Mouse (Mus musculus): ENCODE data around the gene Vwf. TPM values are rescaled to one million over a fixed set of nuclear protein-coding genes. Genes with fewer than 3 reads are reported as not detected.

Vwf gene
- 10 to 100 TPM; 23.4 to 28.2 TPM for total RNA-seq (2021)

DNA sequence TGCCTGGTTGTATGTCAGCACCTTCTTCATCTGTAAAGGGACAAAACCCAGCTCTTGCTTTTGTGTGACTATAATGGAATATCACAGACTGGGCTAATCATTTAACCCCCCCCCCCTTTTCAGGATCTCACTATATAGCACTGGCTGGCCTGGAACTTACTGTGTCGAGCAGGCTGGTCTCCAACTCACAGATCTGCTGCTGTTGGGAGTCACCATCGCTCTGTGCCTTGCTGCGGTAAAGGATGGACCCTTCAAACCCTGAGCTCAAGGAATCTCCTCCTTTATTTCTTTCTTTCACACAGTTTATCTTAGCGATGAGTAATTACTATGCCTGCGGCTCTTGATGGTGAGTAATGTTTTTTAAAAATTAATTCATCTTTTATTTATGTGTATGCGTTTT is at the start of gene Vwf:
Gene Vwf (plus strand): TSS at position 301 of the 400 bp plus-strand sequence.
- DNase-seq (ENCODE audit: extremely low spot score in 1 of 2, low spot score in 2 of 2) = no peak
- intact Hi-C loops (cut with DNase I) = no loop called here

- intact Hi-C loops (cut with DNase I) = loop anchor here (5.0 kb wide), 1 partner anchor 99 kb away; no protein-coding TSS in a partner anchor
- DNase-seq (ENCODE audit: extremely low spot score in 1 of 2, low spot score in 2 of 2) = no peak
Observed at GRCm38 (mm10) chr6:125498062-125498461, 48.5 kb upstream of the Vwf start.

DNA sequence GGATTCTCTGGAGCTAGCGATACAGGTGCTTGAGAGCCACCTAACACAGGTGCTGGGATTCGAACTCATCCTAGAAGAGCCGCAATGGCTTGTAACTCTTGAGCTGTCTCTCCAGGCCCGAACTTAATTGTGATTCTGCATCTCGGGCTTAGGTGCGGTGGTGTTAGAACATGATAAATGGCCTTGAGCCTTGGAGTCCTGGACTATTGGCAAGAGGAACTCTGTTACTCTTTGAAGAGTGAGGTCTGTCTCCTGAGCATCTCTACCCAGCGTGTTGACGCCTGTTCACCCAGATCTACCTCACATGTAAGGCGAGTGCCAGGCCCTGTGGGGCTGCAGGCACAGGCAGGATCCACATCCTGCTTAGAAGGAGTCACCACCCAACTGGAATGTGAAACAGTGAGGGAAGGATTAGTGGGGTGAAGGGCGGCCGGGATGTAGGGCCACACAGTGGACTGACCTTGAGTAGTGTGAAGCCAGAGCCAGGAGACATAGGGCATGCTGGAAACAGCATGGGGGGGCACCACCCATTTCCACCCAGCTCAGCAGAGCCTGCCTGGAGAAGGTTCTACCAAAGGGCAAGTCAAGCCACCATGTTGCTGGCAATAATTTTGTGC is 43.3 kb upstream of the Vwf start:
- DNase-seq (ENCODE audit: extremely low spot score in 1 of 2, low spot score in 2 of 2) = no peak
- intact Hi-C loops (cut with DNase I) = no loop called here

- no peak for DNase-seq (ENCODE audit: extremely low spot score in 1 of 2, low spot score in 2 of 2)
- intact Hi-C loops (cut with DNase I) = no loop called here
Observed at GRCm38 (mm10) chr6:125504622-125505355, 41.8 kb upstream of the Vwf start.

DNA sequence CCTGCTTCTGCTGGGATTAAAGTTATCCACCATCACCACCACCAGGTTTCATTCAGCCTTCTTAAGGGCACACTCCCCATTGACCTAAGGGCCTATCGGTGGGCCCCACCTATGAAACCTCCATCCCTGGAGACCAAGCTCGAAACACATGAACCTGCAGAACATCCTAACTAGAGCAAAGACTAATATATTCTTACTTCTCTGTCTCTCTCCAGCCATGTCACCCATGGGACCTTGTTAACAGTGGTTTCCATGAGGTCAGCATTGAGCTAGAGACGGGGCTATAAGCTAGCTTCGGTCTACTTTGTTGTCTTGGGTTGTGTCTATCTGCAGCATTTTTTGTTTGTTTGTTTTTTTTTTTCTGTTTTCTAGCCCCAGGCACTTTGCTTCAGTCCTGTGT is 40.1 kb upstream of the Vwf start:
- no peak for DNase-seq (ENCODE audit: extremely low spot score in 1 of 2, low spot score in 2 of 2)
- intact Hi-C loops (cut with DNase I) = no loop called here

DNA sequence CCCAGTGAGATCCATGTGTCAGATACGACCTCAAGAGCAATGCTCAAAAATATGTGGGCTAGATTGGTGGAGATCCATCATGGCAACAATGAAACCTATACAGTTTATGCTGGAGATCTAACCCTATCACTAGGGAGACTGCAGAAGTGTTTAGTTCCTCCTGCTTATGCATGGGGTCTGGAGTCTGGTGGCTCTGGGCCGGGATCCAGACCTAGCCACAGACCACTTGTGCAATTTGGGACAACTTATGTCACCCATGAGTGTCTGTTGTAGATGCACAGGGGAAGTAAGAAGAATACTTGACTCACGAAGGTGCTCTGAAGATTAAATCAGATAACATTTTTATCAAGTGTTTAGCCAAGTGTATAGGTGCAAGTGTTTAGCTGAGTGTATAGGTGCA is 36.8 kb upstream of the Vwf start:
- intact Hi-C loops (cut with DNase I) = no loop called here
- DNase-seq (ENCODE audit: extremely low spot score in 1 of 2, low spot score in 2 of 2) = no peak

GRCm38 (mm10) chr6:125510645-125511044 is 35.9 kb upstream of the Vwf start:
- DNase-seq (ENCODE audit: extremely low spot score in 1 of 2, low spot score in 2 of 2) = no peak
- intact Hi-C loops (cut with DNase I) = no loop called here

DNA sequence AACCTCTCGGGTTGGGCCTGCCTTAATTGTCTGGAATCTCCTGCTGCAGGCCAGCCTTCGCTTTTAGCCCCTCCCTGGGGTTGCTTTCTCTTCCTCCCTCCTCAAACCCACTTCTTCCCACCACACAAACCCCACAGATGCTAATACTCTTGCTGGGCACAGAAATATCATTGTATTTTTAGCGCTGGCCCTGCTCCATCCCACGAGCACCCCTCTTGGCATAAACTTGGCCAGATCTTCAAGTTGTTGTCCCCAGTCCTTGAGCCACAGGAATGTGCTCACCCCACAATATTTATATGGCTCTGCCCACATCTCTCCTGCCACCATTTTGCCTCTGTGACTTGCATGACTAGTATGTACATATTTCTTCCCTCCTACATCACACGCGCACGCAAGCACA is 35.4 kb upstream of the Vwf start:
- intact Hi-C loops (cut with DNase I) = no loop called here

DNA sequence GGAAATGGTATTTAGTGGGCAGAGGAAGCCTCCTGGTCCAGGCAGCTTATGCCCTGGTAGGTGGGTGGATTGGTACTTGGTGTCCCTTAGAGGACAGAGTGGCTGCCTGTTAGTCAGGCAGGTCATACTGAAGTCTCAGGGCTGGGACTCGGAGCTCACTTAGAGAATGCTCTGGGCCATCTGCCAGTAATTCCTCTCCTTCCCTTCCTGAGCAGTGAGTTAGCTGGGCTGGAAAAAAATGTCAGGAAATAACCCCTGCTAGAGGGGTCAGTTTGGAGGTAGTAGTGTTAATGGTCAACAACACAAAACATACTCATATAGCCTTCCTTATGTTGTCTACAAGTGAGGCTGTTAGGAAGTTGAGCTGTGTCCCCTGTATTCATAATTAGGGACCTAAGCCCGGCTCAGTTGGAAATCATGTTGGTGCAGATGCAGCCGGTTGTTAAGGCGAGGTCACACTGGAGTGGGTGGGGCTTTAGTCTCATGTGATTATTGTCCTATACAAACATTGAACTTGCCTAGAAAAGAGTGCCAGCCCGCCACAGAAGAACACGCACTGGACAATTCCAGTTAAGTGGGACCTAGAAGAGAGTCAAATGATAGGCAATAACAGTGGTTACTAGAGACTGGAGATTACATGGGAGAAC is 33.5 kb upstream of the Vwf start:
- DNase-seq (ENCODE audit: extremely low spot score in 1 of 2, low spot score in 2 of 2) = peak in 1 of 2 experiments; percentile 54
- intact Hi-C loops (cut with DNase I) = no loop called here

More for the DNA sequence above, 35.4 kb upstream of the Vwf start:
- DNase-seq (ENCODE audit: extremely low spot score in 1 of 2, low spot score in 2 of 2) = no peak

DNA sequence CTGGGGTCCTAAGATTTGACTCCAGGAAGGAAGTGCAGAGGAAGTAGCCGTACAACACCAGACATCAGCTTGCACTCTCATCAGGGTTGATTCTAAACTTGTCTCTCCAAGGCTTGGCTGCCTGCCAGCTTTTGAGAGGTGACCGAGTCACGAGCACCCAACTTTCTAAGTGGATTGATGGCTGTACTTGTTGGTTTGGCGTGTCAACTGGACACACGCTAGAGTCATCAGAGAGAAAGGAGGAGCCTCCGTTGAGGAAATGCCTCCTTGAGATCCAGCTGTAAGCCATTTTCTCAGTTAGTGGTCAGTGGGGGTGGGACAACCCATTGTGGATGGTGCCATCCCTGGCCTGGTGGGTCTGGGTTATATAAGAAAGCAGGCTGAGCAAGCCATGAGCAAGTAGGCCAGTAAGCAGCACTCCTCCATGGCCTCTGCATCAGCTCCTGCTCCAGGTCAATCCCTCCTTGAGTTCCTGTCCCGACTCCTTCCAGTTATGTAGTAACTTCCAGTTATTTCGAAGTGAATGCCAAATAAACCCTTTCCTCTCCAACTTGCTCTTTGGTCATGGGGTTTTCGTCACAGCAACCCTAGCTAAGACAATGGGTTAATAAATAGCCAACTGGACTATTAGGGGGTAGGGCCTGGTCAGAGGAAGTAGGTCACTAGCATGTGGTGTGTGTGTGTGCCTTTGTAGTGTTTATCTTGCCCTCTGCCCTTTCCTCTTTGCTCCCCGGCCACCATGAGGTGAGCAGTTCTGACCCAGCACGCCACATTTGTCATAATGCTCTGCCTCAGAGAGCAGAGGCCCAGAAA is 30.9 kb upstream of the Vwf start:
- intact Hi-C loops (cut with DNase I) = no loop called here
- peak in 1 of 2 experiments; percentile 59 for DNase-seq (ENCODE audit: extremely low spot score in 1 of 2, low spot score in 2 of 2)

GRCm38 (mm10) chr6:125521558-125522193 is 24.9 kb upstream of the Vwf start:
- DNase-seq (ENCODE audit: extremely low spot score in 1 of 2, low spot score in 2 of 2) = no peak
- intact Hi-C loops (cut with DNase I) = no loop called here

GRCm38 (mm10) chr6:125524027-125524426 is 22.5 kb upstream of the Vwf start:
- DNase-seq (ENCODE audit: extremely low spot score in 1 of 2, low spot score in 2 of 2) = no peak
- intact Hi-C loops (cut with DNase I) = no loop called here

- intact Hi-C loops (cut with DNase I) = no loop called here
- no peak for DNase-seq (ENCODE audit: extremely low spot score in 1 of 2, low spot score in 2 of 2)
Observed at GRCm38 (mm10) chr6:125526066-125526465, 20.5 kb upstream of the Vwf start.

DNA sequence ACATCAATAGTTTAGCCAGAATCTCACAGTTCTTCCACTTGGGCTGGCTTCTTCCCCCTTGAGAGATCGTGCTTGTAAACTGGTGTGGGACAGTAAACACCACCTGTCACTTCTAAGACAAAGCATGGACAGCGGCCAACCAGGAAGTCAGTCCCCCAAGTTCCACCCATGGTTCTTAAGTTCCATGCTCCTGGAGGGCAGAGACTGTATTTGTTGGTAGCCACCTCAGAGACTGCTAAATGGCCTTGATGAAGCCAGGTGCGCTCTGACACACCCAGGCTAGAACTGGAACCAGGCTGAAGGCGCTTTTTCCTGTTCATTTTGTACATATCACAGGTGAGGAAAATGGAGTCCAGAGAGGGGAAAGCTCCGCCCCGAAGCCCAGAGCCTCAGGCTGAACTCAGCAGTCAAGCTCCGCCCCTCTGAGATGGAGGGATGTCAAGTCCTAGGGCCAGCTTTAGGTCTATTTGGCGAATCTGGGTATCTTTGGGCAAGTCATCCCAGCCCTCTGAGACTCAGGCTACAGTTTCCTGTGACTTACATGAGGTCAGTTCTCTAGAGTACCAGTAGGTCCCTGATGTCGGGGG is 17.9 kb upstream of the Vwf start:
- peak in 1 of 2 experiments; percentile 45 for DNase-seq (ENCODE audit: extremely low spot score in 1 of 2, low spot score in 2 of 2)
- intact Hi-C loops (cut with DNase I) = no loop called here

DNA sequence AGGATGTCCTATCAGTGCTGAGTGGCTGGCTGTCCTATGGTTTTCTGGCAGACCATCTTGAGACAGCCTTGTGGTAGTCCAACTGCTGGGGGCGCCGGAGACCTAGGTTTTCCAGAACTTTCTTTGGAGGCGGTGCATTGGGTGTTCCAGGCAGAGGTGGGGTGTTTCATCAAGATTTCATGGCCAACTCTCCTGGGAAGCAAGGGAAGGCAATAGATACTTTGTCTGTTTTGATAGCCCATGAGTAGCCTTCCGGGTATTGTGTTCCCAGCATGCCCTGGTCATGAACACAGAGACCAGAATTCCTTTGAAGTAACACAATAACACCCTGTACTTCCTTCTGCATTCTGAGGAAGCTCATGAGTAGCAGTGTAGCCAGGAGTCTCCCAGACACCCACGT is 17.1 kb upstream of the Vwf start:
- intact Hi-C loops (cut with DNase I) = no loop called here
- DNase-seq (ENCODE audit: extremely low spot score in 1 of 2, low spot score in 2 of 2) = peak in 1 of 2 experiments; percentile 80

DNA sequence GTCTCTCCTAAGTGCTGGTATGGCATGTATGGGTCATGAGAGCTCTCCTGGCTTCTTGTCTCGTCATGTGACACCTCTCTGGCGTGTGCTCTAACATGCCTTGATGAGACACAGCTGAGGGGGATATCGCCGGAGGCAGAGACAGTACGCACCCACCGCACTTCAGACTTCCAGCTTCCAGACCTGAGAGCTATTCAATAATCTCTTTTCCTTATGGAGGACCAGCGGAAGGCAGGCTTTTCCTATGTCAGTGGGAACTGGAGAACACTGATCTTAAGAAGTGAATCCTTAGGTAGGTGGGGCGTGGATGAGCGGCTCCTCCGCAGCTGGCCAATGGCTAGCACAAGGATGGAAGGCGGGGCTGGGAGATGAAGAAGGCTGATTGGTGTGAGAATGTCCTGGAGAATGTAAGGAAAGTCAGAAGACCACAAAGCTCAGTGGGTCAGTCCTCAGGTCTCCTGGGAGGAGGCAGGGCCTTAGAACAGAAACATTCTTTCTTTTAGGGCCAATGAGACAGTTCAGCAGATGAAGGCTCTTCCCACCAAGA is 13.4 kb upstream of the Vwf start:
- intact Hi-C loops (cut with DNase I) = no loop called here
- no peak for DNase-seq (ENCODE audit: extremely low spot score in 1 of 2, low spot score in 2 of 2)

- intact Hi-C loops (cut with DNase I) = no loop called here
Observed at GRCm38 (mm10) chr6:125534990-125535389, 11.6 kb upstream of the Vwf start.

GRCm38 (mm10) chr6:125538469-125538868 is 8.1 kb upstream of the Vwf start:
- intact Hi-C loops (cut with DNase I) = no loop called here
- no peak for DNase-seq (ENCODE audit: extremely low spot score in 1 of 2, low spot score in 2 of 2)

More at GRCm38 (mm10) chr6:125534990-125535389, 11.6 kb upstream of the Vwf start:
- no peak for DNase-seq (ENCODE audit: extremely low spot score in 1 of 2, low spot score in 2 of 2)

Data from left cerebral cortex, postnatal 10 days (tissue).